Mouse (Mus musculus) C2C12 (cell line): ENCODE results near the gene Piwil4.

Source experiments
- CTCF ChIP-seq: IDR thresholded peaks from one replicate; pipeline ENCODE4 v1.5.1; 2011; ENCODE audit not compliant: control insufficient read depth, insufficient read depth, insufficient read length
- FOSL1 ChIP-seq: IDR thresholded peaks from one replicate; pipeline ENCODE4 v1.8.0; 2011; ENCODE audit warnings: mild to moderate bottlenecking, low read length; ENCODE audit not compliant: poor library complexity, insufficient read depth, severe bottlenecking
- MAX ChIP-seq: IDR thresholded peaks from one replicate; pipeline ENCODE4 v1.6.1; 2011; ENCODE audit warnings: mild to moderate bottlenecking, control low read depth
- MYOD1 ChIP-seq: IDR thresholded peaks from one replicate; pipeline ENCODE4 v1.6.1; 2011; ENCODE audit warnings: low read depth; ENCODE audit not compliant: control insufficient read depth, insufficient read length
- MYOG ChIP-seq: IDR thresholded peaks from one replicate; pipeline ENCODE4 v1.6.1; 2011; ENCODE audit not compliant: control insufficient read depth, insufficient read length; ENCODE audit errors: extremely low read depth
- USF1 ChIP-seq: IDR thresholded peaks from one replicate; pipeline ENCODE4 v1.6.1; 2011; ENCODE audit warnings: low read depth, mild to moderate bottlenecking, control low read depth, moderate library complexity

DNA sequence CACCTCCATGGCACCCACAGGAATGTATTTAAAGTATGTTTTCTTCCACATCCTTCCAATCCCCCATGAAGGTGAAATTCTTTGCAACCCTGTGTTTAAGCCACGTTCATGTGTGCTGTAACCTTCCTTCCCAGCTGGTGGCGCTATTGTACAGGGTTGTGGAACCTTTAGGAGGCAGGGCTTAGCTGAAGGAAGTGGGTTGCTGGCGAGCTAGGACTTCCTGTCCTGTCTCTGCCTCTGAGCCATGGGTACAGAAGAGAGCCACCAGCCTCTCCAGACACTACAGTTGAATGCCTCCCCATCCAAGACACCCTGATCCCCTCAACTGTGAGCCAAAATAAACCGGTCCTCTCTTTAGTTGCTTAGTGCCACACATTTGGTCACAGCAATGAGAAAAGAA, 42.6 kb downstream of the Piwil4 start:
- TF ChIP-seq CTCF = peak; percentile 37
- TF ChIP-seq MAX = no peak
- TF ChIP-seq MYOD1 = no peak
- no peak for TF ChIP-seq FOSL1
- no peak for TF ChIP-seq MYOG
- no peak for TF ChIP-seq USF1
